Mouse (Mus musculus): ENCODE measurements at regions not wholly inside any gene's neighbourhood (a gene's known extent, or its start where the extent isn't known, plus 50 kb on each side); places are given as distances from the start of the nearest gene placed in this dataset.
A peak's percentile ranks its signal among the peaks of the same experiment; 100 is the strongest.

DNA sequence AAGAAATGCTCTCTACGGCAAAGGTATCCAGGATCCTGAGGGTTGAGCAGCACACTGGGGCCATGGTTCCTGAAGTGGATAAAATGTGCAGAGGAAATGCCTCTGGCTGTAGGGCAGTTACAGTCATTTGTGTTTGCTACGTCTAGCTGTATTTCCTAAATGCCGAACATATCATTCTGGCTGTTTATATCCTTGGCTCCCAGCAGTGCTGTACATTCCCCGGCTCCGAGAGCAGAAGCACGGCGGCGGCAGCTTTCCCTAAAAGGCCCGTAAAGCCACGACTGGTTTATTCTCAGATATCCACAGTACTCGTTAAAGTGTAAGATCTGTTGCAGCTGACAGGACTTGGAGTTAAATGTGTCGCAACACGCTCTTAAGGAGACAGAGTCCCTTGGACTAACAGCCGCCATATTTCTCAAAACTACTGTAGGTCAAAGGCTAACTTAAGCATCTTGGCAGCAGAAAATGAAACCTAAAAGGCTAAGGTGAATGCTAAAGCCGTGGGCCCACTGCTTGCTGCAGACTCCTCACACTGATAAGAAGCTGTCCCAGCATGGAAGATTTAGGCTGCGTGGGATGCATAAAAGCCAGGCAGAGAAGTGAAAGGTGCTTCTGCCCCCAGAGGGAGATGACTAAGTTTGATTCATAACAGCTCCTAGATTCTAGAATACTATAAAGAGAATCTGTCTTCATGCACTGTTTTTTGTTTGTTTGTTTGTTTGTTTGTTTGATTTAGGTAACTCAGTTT lies 192.1 kb upstream of the Fn1 start:
- DNase-seq (ENCODE audit: extremely low spot score, low spot score): no peak

DNA sequence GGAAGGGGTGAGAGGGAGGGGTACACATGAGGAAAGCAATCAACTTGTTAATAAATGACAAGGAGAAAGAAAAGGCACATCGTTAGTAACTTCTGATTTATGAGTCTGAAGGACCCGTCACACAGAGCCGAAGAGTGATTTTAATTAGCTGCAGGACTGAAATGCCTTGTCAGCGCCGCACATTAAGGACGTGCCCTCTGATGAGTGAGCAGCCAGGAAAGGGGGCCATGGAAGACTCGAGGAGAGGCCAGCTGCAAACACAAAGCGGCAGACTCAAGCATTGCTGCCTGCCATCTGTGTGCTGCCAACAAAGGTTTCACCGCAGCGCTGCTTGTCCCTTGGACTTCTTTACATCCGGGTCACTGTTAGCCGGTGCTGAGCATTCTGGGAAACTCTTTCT lies 184.8 kb upstream of the Fn1 start:
- peak; percentile 52 for DNase-seq (ENCODE audit: extremely low spot score, low spot score)

DNA sequence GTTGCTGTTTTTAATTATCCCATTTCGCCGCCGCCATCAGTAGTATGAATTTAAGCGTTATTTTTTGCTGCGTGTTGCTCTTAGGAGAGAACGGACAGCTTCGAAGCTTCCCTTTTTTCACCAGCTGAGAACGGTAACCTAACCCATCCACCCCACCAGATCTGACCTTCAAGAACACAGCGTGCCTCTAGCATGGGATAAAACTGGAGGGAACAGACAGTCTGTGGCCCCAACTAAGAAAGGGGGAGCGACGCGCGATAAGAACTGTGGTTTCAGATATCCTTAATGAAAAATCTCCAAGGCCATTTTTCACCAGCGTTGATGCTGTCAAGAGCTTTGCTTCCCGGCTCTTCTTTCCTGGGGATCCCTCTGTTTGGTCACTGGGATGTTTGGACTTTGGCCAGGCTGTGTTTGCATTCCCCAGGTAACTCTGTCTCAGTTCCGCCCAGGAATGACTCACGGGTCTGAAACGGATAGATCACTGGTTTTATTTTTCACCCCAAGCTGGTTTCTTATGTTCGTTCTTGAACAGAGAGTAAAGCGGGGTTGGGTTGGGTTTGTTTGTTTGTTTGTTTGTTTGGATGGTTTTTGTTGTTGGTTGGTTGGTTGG lies 184.1 kb upstream of the Fn1 start:
- peak; percentile 19 for DNase-seq (ENCODE audit: extremely low spot score, low spot score)

DNA sequence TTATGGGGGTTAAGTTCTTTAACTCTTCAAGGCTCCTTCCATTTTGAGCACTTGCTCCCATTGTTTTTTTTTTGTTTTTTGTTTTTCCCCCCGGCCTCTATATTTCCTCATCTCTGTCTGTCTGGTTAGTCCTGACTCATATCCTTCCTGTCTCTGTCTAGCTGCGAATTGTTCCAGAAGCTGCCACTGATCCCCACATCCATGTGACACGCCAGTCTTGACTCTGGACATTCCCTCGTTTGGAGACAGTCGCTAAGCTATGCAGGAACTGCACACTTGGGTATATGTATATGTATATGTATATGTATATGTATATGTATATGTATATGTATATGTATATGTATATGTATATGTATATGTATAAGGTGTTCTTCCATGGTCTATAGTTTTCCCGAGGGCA lies 177.4 kb upstream of the Fn1 start:
- DNase-seq (ENCODE audit: extremely low spot score, low spot score): no peak

DNA sequence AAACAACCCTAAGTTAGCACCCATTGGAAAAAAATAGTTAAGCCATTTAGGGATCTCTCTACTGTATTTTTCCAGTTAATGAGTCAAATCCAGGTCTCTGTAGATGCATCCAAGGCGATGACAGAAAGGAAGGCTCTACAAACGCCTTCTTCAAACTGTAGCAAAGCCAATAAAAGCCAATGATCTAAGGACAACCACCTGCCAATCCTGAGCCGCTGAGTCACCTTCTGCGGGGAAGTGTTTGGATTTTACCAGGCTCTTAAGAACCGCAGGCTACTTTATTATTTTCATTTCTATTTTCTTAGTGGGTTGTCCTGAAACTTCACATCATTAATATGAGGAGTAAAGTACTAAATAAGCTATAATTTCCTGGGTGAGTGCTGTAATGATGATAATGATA lies 171.4 kb upstream of the Fn1 start:
- DNase-seq (ENCODE audit: extremely low spot score, low spot score): no peak

DNA sequence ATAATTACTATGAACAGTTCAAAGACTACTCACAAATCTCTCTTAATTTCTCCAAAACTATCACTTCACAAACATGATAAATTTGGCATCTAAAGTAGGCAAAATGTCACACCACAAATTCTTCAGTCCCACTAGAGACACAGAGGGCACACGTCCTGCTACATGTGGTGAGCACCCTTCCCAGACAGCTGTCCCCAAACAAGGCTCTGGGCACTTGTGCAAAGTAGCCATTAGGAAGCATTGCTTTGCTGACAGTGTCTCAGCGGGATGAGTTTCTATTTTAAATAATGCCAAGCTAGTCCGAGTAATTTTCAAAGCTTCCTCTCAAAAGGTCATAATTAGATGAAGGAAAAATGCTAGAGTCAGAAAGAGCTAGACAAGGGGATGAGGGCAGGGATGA lies 169.1 kb upstream of the Fn1 start:
- no peak for DNase-seq (ENCODE audit: extremely low spot score, low spot score)

DNA sequence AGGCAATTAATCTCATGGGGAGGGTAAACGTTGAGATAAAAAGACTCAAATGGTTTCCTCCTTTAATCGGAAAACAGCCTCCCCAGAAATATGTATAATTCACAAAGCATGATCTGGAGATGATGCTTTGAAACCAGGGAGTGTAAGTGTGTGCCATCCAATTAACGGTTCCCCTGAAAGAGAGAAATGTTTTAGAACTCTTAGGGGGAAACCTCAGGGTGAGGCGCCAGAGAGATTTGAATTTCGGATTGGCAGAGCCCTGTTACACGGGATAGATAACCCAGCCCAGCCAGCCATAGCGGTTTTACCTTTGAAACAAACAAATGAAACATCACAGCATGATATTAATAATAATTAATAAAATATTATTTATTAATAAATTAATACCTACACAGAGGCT lies 168.1 kb upstream of the Fn1 start:
- no peak for DNase-seq (ENCODE audit: extremely low spot score, low spot score)

DNA sequence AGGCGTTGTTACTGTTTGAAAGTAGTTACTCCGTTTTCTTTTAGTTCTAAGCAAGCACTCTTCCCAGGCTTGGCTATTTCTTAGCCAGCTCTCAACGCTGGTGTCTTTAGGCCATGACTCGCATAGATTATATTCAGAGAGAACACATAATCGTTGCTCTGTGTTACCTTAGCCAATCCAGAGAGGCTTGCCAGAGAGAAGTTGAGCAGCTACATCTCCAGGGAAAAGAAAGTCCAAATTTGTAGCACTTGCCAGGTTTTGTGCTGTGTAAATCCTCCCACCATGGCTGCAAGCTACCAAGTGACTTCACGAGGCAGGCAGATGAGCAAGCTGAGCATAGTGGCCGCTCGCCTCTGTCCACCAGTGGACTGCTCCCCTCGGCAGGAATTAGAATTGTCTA lies 163.3 kb upstream of the Fn1 start:
- DNase-seq (ENCODE audit: extremely low spot score, low spot score): no peak

DNA sequence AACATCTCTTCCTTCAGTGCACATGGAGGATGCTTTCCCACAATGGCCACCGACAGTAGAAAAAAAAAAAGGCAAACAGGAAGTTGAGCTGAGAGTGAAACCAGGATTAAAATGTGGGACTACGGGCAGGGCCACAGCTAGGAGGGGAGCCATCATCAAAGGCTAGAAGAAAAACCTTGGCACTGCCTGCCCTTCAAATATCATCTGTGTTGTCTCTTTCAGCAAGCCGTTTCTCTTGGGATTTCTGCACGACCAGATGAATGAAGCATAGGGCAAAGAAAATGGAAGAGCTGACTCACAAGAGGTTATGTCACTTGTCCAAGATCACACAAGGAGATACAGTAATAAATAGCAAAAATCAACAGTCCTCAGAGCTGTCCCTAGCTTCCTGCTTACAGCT lies 161.1 kb upstream of the Fn1 start:
- DNase-seq (ENCODE audit: extremely low spot score, low spot score): no peak

DNA sequence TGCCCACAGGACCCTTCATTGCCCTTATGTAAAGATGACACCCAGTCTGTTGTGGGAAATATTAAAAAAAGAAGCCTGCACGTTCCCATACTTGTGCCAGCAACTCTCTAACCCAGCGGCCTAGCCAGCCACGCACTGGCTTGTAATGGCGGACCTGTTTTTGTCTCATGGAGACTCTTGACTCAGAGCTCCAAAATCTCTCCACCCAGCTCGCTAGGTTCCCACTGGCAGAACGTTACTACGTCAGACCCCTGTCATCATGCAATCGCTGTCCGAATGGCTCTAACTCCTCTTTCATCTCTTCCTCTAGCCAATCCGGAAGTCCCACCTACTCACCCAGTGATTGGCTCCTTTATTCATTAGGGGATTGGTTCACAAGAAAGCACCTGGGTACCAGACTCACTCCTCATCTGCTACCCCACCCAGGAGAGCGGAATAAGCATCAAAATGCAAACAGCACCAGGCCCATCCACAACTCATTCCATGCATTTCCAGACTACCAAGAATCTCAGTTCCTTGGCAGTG lies 159.2 kb upstream of the Fn1 start:
- no peak for DNase-seq (ENCODE audit: extremely low spot score, low spot score)

DNA sequence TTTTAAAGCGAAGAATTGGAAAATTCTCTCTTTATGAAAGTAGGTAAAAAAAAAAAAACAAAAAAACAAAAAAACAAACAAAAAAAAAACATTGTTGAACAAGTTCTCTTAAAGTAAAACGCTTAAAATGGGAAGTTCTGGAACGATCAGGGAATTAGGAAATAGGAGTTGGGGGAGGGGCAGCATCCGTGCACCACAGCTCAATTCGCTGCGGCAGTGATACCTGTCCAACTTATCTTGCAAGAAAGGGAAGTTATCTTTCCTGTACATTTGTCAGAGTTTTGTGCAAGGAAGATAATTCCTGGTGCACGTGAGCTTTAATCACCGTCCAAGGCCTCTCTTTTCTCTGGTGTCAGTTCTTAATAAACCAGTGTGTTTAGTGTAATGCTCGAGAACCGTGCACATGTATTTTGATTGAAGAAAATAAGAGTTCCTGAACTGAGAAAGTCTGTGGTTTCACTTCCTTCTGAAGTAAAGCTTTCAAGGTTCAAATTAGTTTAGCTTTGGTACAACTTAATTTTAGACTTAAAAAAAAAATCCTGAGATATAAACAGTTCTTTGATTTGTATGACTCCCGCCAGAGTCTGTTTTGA lies 158.3 kb upstream of the Fn1 start:
- DNase-seq (ENCODE audit: extremely low spot score, low spot score): no peak

DNA sequence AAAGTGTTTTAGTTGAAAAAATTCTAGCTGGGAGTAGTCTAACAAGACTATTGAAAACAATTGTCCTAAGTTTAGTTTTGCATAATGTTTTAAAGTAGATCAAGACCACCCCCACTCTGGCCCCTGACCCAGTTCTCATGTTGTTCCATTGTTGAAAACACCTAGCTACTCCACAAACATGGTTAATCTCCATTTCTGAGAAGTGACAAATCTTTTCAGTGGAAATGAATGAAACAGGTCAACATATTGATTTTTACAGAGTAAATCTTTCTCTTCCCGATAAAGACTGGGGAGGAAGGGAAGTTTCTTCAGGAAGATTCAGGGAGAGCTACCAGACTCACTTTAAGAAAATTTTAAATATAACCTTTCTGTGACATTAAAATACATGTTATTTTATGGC lies 155.0 kb upstream of the Fn1 start:
- no peak for DNase-seq (ENCODE audit: extremely low spot score, low spot score)

DNA sequence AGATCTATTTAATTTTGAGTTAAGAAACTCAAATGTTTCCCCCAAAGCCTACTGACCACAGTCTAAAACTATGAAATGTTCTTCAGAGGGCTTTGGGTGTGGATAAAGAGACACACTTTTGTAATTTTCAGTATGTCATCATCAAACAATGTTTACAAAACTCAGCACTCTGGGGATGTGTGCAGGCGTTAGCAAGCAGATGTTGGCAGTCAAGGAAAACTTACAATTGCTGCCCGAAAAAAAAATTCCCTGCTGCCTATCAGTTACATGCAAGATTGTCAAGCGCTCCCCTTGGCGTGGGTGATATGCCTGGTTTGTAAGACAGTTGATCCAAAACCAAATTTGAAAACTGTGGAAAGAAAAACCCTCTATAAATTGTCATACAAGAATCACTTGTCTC lies 154.6 kb upstream of the Fn1 start:
- no peak for DNase-seq (ENCODE audit: extremely low spot score, low spot score)

DNA sequence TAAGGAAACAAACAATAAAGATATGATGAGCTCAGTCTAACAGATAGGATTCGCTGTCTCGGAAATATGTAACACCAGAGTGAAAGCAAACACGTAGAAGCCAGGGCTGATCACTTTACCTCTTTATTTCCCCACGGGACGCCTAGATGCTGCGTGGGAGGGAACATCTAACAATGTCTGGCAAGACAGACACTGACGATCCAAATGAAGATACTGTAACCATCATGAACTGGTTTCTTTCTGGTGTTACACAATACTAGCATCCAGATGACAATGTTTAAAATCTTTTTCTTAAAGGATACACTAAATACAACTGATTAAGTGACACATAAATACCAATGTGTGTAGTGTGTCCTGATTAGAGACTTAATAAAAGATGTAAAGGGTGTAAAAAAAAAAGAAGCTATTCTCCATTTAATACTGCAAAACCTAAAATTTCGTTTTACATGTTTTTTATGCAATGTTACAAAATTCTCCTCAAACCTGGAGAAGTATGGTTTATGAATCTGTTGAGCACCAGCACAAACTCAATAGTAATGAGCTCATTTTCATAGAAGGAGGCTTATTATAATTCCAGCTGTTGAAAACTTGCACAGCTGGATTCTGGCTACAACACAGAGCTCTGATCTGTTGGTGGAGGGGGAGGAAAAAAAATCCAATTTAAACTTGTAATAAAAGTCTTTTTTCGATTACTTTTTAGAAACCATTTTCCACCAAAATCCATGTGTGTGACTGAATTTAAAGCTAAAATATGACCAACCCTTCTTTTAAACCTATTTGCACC lies 148.5 kb upstream of the Fn1 start:
- DNase-seq (ENCODE audit: extremely low spot score, low spot score): no peak

DNA sequence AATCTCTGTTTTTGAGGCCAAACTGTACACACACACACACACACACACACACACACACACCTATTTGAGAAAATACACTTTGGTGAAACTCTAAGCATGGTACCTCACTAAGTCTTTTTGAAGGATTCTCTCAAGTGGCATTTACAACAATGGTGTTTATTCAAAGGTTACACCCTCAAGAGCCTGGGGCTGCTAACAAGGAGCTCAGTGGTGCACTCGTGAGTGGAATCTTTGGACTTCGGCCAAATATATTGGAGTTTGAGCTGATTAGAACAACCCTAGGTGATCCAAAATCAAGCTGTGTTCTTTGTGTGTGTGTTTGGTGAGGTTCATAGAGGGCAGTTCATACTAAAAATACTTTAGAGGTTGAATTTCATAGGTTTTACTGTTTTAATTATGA lies 147.6 kb upstream of the Fn1 start:
- DNase-seq (ENCODE audit: extremely low spot score, low spot score): no peak

DNA sequence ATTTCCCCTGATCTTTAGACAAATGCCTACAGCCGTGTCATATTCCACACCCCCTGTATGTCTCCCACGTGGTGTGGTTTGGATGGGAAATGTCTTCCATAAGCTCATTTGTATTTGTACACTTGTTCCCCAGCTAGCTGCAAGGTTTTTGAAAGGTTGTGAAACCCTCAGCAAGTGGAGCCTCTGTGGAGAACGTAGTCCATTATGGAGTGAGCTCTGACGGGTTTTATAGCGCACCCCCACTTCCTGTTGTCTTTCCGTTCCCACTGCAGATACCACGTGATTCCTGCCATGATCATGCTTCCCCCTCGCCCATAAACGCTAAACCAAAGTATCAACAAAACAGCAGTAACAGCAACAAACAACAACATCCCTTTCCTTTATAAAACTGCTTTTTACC lies 145.6 kb upstream of the Fn1 start:
- no peak for DNase-seq (ENCODE audit: extremely low spot score, low spot score)

DNA sequence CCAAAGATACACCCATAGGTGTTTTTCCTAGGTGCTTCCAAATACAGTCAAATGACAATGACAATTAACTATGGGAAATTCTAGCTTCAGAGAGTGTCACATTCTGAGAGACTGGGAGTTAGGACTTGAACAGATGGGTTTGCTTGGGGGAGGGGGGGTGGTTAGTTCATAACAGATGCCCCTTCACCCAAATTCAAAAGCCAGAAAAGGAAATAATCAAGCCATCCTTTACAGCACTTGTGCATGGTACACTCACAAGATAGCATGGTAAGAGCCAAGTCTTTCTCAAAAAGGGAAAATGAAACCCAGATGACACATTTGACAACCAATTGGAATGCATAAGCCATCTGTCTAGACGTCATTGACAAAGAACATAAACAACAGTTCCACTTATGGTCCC lies 135.4 kb upstream of the Fn1 start:
- DNase-seq (ENCODE audit: extremely low spot score, low spot score): no peak

DNA sequence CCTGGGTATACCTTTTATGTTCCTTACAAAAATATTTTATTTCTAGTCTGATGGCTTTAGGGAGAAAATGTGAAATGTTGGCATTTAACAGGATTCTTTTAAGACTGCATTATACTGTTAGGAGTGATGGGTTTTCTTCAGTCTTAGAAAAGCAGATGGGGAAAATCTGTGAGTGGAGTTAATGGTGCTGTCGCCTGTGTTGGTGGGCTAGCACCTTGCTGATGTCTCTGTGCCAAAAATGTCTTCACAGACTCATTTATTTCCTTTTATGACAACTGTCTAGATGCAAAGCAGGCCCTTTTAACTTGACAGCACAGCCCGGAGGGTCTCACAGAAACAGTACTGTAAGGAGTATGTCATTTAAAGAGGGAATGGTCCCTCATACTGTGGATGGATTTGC lies 131.9 kb upstream of the Fn1 start:
- no peak for DNase-seq (ENCODE audit: extremely low spot score, low spot score)

DNA sequence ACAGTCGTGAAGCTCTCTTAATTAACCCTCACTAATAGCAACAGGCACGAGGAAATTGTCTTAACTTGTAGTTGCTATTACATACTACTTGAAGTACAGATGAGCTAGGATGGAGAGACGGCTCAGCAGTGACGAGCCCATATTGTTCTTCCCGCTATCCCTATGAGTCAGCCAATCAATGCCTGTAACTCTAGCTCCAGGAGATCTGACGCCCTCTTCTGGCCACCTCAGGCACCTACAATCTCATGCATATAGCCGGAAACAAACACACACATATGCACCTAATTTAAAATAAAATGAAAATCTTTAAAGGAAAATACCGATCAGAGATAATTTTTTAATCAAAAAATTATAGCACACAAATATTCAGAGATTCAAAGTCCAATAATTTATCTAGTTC lies 125.3 kb upstream of the Fn1 start:
- DNase-seq (ENCODE audit: extremely low spot score, low spot score): no peak

DNA sequence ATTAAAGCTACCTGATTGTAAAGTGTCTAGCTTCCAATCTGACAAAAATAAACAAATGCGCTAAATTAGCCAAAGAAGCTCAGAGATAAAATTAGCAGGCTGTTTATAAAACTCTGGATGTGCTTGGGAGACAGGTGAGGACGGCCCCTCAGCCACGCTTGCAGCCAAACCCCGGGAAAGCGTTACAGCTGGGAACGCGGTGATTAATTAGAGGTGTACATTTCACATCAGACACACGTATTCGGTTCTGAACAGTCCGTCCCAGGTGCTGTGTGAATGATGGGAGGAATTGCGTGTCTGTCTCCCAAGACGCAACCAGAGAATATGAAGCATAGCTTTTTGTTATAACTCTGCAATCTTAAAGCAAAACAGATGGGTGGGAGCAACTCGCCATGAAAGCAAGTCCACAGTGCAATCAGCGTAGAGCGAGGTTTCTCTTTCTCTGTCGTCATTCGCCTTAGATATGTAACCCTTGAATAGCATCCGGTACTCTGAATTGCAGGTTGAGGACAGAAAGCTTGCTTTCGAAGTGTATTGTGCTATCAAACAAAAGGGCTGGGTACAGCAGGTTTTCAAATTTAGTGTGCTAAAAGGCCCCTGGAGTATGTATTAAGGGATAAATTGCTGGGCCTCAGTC lies 123.0 kb upstream of the Fn1 start:
- no peak for DNase-seq (ENCODE audit: extremely low spot score, low spot score)

DNA sequence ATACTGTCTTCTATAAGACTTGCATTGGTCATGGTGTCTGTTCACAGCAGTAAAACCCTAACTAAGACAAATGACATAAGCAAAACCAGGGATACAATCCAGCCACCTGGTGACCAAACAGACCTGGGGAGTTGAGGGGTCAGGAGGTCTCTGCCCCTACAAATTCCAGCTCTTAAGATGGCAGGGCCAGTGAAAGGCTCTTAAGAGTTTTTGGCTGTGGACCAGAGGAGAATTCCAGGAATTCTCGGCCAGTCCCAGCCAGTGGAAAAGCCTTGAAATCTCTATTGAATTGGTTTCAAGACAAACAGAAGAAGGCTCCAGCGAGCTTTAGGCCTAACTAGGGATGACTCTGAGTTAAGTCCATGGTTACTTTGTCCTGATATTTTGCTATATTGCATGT lies 119.5 kb upstream of the Fn1 start:
- DNase-seq (ENCODE audit: extremely low spot score, low spot score): no peak

DNA sequence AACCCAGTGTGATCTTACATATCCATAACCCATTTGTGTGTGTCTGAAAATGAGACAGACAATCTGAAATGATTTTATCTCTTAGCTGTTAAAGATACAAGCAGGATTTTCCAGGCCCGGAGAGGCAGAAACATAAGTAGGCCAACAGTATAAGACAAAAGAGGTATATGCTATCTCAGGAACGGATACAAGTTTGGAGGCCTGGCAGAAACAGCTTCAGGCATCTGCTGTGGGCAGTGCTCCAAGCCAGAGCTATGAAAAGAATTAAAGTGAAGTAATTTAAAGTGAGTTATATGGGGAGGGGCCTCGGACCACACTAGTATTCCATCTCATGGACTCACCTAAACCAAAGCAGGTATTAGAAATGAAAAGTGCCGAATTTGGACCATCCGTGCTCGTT lies 118.8 kb upstream of the Fn1 start:
- no peak for DNase-seq (ENCODE audit: extremely low spot score, low spot score)

All from neural tube, embryonic 10.5 days (tissue).